Mouse (Mus musculus) liver, embryonic 11.5 days (tissue): Measurements from ENCODE around the gene Ctsc. TPM values are rescaled to one million over a fixed set of nuclear protein-coding genes. Genes with fewer than 3 reads are reported as not detected.
A peak's percentile ranks its signal among the peaks of the same experiment; 100 is the strongest.
"Not testable (repeated sequence)": the region's sequence is repeated elsewhere in the genome, so short reads cannot be mapped to it uniquely, and the experiment has no call there.

Experiments used
- ATAC-seq: fragments of 200-750 bp; cut with Nextera tagmentation; replicated peaks from 2 replicates; pipeline ENCODE4 v1.8.0; 2017; ENCODE audit warnings: moderate number of reproducible peaks, mild to moderate bottlenecking, moderate TSS enrichment, moderate library complexity; ENCODE audit not compliant: low FRiP score
- DNase-seq: peaks from one replicate; pipeline ENCODE4 v3.0.0-alpha.2; 2017; ENCODE audit warnings: low spot score
- H3K27ac ChIP-seq: fragments of 300-500 bp; sonication (generic); 2 replicates; pipeline ENCODE4 v1.5.1; 2014; ENCODE audit warnings: mild to moderate bottlenecking, low read depth, low read length, control low read depth
- H3K27me3 ChIP-seq: fragments of 300-500 bp; sonication (generic); replicated peaks from 2 replicates; pipeline ENCODE4 v1.6.1; 2014; ENCODE audit warnings: low read length, mixed read lengths; ENCODE audit not compliant: control insufficient read depth, insufficient read depth
- H3K36me3 ChIP-seq: fragments of 300-500 bp; sonication (generic); 2 replicates; pipeline ENCODE4 v1.6.1; 2014; ENCODE audit warnings: mild to moderate bottlenecking, low read length, moderate library complexity, mixed read lengths; ENCODE audit not compliant: control insufficient read depth, insufficient read depth
- H3K4me1 ChIP-seq: fragments of 300-500 bp; sonication (generic); replicated peaks from 2 replicates; pipeline ENCODE4 v1.6.1; 2014; ENCODE audit warnings: low read length, mixed read lengths; ENCODE audit not compliant: control insufficient read depth, insufficient read depth
- H3K4me2 ChIP-seq: fragments of 300-500 bp; sonication (generic); 2 replicates; pipeline ENCODE4 v1.6.1; 2014; ENCODE audit warnings: mild to moderate bottlenecking, control low read depth, moderate library complexity
- H3K4me3 ChIP-seq: fragments of 300-500 bp; sonication (generic); 2 replicates; pipeline ENCODE4 v1.5.1; 2014; ENCODE audit warnings: low read depth, low read length, control low read depth
- H3K9ac ChIP-seq: fragments of 300-500 bp; sonication (generic); 2 replicates; pipeline ENCODE4 v1.6.1; 2014; ENCODE audit warnings: low read depth, low read length, control low read depth
- H3K9me3 ChIP-seq: fragments of 300-500 bp; sonication (generic); 2 replicates; pipeline ENCODE4 v1.6.1; 2016; ENCODE audit warnings: low read length, inconsistent platforms, mixed read lengths; ENCODE audit not compliant: control insufficient read depth
- WGBS: fragments of 180-500 bp; shearing (Covaris S2); extraction: QIAGEN DNeasy Blood & Tissue Kit; methylation state at CpG from one replicate; pipeline ENCODE4 v1.1.7; 2014; 5-methylcytosine and 5-hydroxymethylcytosine counted together
- polyA plus RNA-seq: library from polyadenylated mRNA; unstranded; fragments of >200 nt; fragmentation: Nextera tagmentation; extraction: Ambion mirVana; gene quantifications from 2 replicates; pipeline ENCODE4 v1.2.1, GENCODE M21; 2014

The Ctsc gene
- 63.9 and 67.3 TPM in 2 replicates for polyA plus RNA-seq

DNA sequence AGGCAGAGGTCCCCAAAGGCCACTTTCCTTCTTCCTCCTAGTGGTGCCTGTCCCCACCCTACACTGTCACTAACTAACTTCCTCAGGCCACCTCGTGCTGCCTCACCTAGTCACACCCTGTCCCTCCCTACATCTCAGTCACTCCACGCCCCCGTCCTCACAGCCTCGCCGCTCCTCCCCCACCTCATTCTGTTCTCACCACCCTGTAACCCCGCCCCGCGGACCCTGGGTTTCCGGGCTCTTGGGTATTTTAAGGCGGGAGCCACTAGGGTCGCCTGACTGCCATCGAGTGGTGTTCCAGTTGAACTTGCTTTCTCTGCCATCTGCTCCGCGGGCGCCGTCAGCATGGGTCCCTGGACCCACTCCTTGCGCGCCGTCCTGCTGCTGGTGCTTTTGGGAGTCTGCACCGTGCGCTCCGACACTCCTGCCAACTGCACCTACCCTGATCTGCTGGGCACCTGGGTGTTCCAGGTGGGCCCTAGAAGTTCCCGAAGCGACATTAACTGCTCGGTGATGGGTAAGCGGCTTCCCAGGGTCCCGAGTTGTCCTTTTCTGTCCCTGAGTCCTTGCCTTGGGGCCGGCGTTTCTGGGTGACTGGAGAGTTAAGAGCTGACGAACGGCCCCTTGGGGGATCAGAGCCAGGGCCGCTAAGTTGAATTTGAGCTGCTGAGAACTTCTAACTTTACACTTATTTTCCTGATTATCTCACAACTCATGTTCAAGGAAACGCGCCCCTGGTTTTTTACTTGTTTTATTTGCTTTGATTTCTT is at the start of gene Ctsc:
Gene Ctsc, plus strand, starts transcription at position 228 of the 770 bp plus-strand sequence.
- peak within 1 kb of the TSS; percentile 64 for H3K9ac ChIP-seq
- H3K4me3 ChIP-seq, result peak within 1 kb of the TSS; percentile 62
- ATAC-seq, result peak; percentile 97
- WGBS, result 1% methylated on average over 34 of the region's 34 CpGs
- peaks cover 10% of the 10 kb centered on the region; the same call in 1 of the 2 replicates for H3K4me1 ChIP-seq
- no peaks in the 10 kb centered on the region for H3K27me3 ChIP-seq
- H3K4me2 ChIP-seq, result peak within 1 kb of the TSS; percentile 88
- peak; percentile 85 for DNase-seq
- H3K36me3 ChIP-seq, result no peaks in the 10 kb centered on the region
- no peaks in the 10 kb centered on the region for H3K9me3 ChIP-seq
- 0 out of 2 replicates have a peak within 1 kb of the TSS, but pooled peaks have one; percentile 9 for H3K27ac ChIP-seq

DNA sequence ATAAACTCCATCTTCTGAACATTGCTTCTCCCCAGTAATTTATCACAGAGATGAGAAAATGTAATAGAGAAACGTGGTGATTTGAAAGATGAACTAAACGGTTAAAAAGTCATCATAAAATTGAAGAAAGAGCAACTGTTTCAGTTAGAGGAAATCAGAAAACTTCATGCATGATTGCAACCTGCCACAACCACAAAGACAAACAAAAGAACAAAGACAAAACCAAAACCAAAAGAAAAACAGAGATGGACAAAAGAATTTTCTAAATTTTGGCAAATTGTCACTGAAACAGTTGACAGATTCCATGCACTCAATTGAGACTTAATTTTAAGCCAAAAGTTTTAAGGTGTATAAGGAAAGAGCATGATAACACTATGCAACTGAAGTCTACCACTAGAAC is 48.8 kb upstream of the Ctsc start:
- no peak overlapping the region for H3K9ac ChIP-seq
- no peaks in the 10 kb centered on the region for H3K27me3 ChIP-seq
- H3K4me3 ChIP-seq, result no peak overlapping the region
- H3K9me3 ChIP-seq, result no peaks in the 10 kb centered on the region
- H3K36me3 ChIP-seq, result no peaks in the 10 kb centered on the region
- no peak overlapping the region for H3K27ac ChIP-seq
- H3K4me1 ChIP-seq, result no peaks in the 10 kb centered on the region
- DNase-seq (no peak), ATAC-seq (no peak)
- 61% methylated on average over 2 of the region's 2 CpGs for WGBS
- H3K4me2 ChIP-seq, result no peak overlapping the region

DNA sequence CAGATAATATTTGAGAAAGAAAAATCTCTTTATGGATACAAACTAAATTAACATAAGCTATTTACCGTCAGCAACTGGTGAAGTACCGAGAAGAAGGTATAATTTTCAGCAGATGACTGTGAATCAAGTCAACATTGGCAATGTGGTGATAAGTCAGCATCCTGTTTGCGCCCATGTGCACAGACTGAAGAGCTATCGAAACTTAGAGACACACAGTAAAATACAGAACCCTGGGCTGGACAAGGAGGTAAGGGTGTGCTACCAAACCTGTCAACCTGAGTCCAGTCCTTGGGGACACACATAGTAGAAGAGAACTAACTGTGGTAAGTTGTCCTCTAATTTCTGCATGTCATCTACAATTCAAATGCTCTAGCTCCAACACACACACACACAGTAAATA is 47.8 kb upstream of the Ctsc start:
- ATAC-seq, result no peak
- 85% methylated on average over 4 of the region's 4 CpGs for WGBS
- no peaks in the 10 kb centered on the region for H3K36me3 ChIP-seq

DNA sequence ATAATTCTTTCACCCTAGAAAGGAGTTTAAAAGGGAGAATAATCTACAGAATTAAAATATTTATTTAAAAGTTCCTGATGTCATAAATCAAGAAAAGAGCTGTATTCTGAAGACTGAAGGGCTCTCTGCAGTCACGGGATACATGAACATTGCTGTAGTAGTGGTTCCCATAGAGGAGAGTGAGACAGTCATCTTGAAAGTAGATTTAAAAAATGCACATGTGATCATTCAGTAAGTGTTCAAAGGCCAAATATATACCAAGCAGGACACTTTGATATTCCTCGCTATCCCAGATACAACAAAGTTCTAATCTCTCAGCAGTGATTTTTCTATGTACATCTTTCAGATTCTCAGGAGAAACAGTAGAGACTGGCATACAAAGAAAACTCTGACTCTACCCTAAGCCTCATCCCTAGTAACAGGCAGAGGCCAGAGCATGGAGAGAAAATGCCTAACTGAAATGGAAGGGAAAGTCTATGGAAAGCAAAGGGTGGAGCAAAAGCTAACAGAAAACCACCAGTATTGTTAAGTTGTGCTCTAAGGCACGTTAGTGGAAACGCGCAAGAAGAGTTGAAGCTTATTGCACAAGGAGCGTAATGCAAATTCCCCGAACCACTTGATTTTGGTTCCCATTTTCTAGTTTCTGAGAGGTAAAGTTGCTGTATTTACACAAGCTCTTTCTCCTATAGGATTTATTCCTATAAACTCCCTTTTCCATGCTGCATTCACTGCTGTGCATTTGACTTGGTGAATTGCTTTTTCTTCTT is 46.9 kb upstream of the Ctsc start:
- H3K4me1 ChIP-seq, result no peaks in the 10 kb centered on the region
- no peak overlapping the region for H3K9ac ChIP-seq
- ATAC-seq (no peak), DNase-seq (no peak)
- H3K36me3 ChIP-seq, result no peaks in the 10 kb centered on the region
- H3K4me2 ChIP-seq, result no peak overlapping the region
- H3K27ac ChIP-seq, result no peak overlapping the region
- no peaks in the 10 kb centered on the region for H3K9me3 ChIP-seq
- no peaks in the 10 kb centered on the region for H3K27me3 ChIP-seq
- 91% methylated on average over 7 of the region's 7 CpGs for WGBS
- H3K4me3 ChIP-seq, result no peak overlapping the region

More for the DNA sequence above, 47.8 kb upstream of the Ctsc start:
- Histone ChIP-seq H3K9me3 (no peaks in the 10 kb centered on the region), H3K27ac (no peak overlapping the region), H3K27me3 (no peaks in the 10 kb centered on the region), H3K9ac (no peak overlapping the region), H3K4me1 (no peaks in the 10 kb centered on the region), H3K4me2 (no peak overlapping the region), H3K4me3 (no peak overlapping the region)
- DNase-seq, result no peak

DNA sequence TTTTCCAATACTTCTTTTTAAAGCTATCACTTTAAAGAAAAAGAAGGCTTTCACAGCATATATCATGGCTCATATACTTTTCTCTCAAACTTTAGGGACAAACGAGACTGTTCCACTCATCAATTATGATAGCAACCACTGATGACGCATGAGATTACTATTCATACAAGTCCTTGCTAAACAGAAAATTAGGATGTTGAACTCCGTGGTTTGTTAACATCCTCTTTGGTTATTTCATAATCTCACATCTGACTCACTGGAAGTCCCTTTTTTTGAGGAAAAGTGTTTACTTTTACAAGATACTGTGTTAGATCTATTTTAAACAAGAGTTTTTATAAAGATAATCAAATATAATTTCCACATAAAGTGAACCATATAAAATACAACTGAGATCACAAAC is 34.8 kb upstream of the Ctsc start:
- WGBS, result 62% methylated on average over 3 of the region's 3 CpGs

DNA sequence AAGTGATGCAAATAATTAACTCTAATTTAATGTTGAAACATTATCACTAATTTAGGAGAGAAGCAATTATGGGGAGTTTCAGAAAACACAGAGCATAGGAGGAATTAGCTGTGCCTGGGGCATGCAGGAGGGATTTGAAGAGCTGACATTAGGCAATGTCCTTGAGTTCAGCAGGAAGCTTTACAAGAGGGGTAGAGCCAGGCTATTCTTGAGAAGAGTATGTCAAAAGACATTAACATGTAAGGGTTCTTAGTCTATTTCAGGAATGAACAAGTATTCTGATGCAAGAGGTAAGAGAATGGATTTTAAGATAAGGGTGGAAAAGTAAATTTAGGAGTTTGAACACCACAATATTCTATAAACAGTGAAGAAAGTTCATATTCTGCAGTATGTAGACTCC is 33.4 kb upstream of the Ctsc start:
- DNase-seq (no peak), ATAC-seq (no peak)
- H3K36me3 ChIP-seq, result no peaks in the 10 kb centered on the region
- no peaks in the 10 kb centered on the region for H3K27me3 ChIP-seq
- H3K4me3 ChIP-seq, result no peak overlapping the region
- no peaks in the 10 kb centered on the region for H3K9me3 ChIP-seq
- no peak overlapping the region for H3K9ac ChIP-seq
- no peaks in the 10 kb centered on the region for H3K4me1 ChIP-seq
- no peak overlapping the region for H3K4me2 ChIP-seq
- H3K27ac ChIP-seq, result no peak overlapping the region

More for the DNA sequence above, 34.8 kb upstream of the Ctsc start:
- H3K4me3 ChIP-seq, result no peak overlapping the region
- H3K9me3 ChIP-seq, result no peaks in the 10 kb centered on the region
- no peak overlapping the region for H3K4me2 ChIP-seq
- H3K27me3 ChIP-seq, result no peaks in the 10 kb centered on the region
- no peak overlapping the region for H3K27ac ChIP-seq
- H3K36me3 ChIP-seq, result no peaks in the 10 kb centered on the region
- no peaks in the 10 kb centered on the region for H3K4me1 ChIP-seq
- no peak overlapping the region for H3K9ac ChIP-seq
- no peak for ATAC-seq
- DNase-seq, result no peak

DNA sequence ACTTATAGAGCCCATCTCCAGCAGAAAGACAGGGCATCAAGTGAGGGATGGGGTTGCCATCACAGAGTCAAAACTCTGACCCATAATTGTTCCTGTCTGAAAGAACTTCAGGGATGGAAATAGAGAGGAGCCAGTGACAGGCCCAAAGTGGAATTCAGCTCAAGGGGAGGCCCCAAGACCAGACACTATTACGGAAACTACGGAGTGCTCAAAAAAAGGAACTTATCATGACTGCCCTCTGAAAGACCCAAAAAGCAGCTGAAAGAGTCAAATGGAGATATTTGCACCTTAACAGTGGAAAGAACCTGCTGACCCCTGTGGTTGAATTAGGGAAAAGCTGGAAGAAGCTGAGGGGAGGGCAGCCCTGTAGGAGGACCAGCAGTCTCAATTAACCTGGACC is 27.5 kb upstream of the Ctsc start:
- DNase-seq, ATAC-seq, H3K27ac ChIP-seq, H3K4me1 ChIP-seq, H3K27me3 ChIP-seq, H3K4me2 ChIP-seq, H3K36me3 ChIP-seq, H3K4me3 ChIP-seq, H3K9ac ChIP-seq, H3K9me3 ChIP-seq: not testable (repeated sequence)
- WGBS, result 70% methylated on average over 2 of the region's 2 CpGs

DNA sequence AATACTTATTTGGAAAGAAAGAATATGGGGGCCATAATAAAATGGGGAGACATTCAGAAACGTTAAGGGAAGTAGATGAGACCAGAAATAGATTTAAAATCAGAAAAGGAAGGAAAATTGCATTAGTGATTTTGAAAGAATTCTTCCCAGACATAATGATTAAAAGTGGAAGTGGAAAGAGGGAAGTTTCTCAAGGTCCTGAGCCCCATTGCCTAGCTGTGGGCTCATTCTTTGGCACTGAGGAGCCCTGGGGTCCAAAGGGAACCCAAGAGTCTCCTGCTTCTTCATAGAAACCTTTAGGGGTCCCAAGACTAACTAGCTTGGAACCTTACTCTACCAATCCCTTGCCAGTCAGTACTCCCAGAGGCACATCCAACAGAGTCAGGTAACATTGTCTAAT is 26.4 kb upstream of the Ctsc start:
- Histone ChIP-seq H3K27me3 (no peaks in the 10 kb centered on the region), H3K27ac (no peak overlapping the region), H3K9me3 (no peaks in the 10 kb centered on the region), H3K4me1 (no peaks in the 10 kb centered on the region), H3K4me2 (no peak overlapping the region), H3K36me3 (no peaks in the 10 kb centered on the region), H3K9ac (no peak overlapping the region), H3K4me3 (no peak overlapping the region)
- 30% methylated on average over 1 of the region's 1 CpGs for WGBS
- ATAC-seq (no peak), DNase-seq (no peak)

DNA sequence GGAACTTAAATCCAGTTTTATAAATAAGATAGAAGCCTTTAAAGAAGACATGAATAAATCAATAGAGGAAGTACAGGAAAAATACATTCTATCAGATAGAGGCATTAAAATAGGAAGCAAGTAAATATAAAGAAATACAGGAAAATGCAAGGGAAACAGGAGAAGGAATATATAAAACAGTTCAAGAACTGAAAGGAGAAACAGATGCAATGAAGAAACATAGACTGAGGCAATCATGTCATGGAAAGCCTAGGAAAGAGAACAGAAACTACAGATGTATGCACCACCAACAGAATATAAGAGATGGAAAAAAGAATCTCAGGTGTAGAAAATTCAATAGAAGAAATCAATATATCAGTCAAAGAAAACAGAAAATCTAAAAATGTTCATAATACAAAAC is 25.8 kb upstream of the Ctsc start:
- Histone ChIP-seq H3K4me3 (no peak overlapping the region), H3K27ac (no peak overlapping the region), H3K4me2 (no peak overlapping the region), H3K36me3 (no peaks in the 10 kb centered on the region), H3K9me3 (no peaks in the 10 kb centered on the region), H3K4me1 (no peaks in the 10 kb centered on the region), H3K9ac (no peak overlapping the region), H3K27me3 (no peaks in the 10 kb centered on the region)
- no peak for ATAC-seq
- DNase-seq, result no peak
